Mouse (Mus musculus) megakaryocyte, embryonic 14.5 days (primary cell): ENCODE measurements at regions not wholly inside any gene's neighbourhood (a gene's known extent, or its start where the extent isn't known, plus 50 kb on each side); places are given as distances from the start of the nearest gene placed in this dataset.

Experiments used
- FLI1 ChIP-seq: IDR thresholded peaks from 2 replicates; pipeline ENCODE4 v1.6.1; 2012; ENCODE audit warnings: low read length, inconsistent platforms, mixed read lengths
- GATA1 ChIP-seq: IDR thresholded peaks from 3 replicates; pipeline ENCODE4 v1.6.1; 2012; ENCODE audit warnings: mixed read lengths, low read length, inconsistent platforms, borderline replicate concordance

- TF ChIP-seq GATA1 (no peak), FLI1 (no peak)
Measured at GRCm38 (mm10) chr7:69536072-69536471, 787.0 kb upstream of the Arrdc4 start.
